Mouse (Mus musculus): Measurements from ENCODE around the gene Esp6. TPM values are rescaled to one million over a fixed set of nuclear protein-coding genes. Genes with fewer than 3 reads are reported as not detected.
"Not testable (repeated sequence)": the region's sequence is repeated elsewhere in the genome, so short reads cannot be mapped to it uniquely, and the experiment has no call there.

The Esp6 gene
- polyA plus RNA-seq (2021), result not detected

DNA sequence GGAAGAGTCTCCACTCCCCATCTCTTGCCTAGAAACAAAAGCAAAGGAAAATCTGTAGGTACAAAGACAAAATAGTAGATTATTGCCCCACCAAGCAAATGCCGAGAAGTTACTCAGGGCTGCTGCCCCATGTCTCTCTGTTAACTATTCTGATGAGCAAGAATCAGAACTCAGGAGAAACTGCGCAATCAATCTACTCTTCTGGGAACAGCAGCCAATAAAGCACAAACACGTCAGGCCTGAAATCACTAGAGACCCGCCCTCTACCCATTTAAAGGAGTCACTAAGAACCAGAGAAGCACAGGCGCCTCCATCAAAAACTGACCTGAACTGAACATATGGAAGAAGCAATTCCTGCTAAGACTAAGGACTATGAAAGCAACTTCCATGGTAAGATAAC lies at the start of gene Esp6:
Esp6 (plus strand) TSS at position 301 of the 400 bp plus-strand sequence.
- POLR2A ChIA-PET, result no interaction called here
- DNase-seq (ENCODE audit: low read depth, low spot score), result no peak
- H3K27me3 ChIP-seq, result no peaks in the 10 kb centered on the region
- no peak for ATAC-seq
- CTCF ChIA-PET, result no interaction called here
- in situ Hi-C loops (cut with MboI; ENCODE audit: low pct_unique_long_range_greater_than_20kb), result no loop called here
- no peak for TF ChIP-seq CTCF (IDR thresholded peaks at IDR 0.05)

DNA sequence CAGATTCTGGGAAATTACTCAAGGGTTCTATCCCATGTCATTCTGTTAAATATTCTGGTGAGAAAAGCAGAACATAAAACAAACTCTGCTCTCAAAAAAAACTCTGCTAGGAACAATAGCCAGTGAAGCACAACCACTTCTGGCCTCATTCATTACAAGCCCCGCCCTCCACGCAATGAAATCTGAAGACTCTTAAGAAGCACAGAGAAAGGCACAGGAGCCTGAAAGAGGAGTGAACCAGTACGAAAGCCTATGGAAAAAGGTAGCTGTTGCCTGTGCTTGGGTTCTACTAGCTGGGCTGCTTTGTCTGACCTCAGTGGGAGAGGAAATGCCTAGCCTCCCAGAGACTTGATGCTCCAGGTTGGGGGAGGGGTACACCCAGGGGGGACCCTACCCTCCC lies 41.5 kb upstream of the Esp6 start, which contains the start of gene Esp8:
Esp8 (plus strand) TSS at position 205 of the 400 bp plus-strand sequence.
- ATAC-seq (no peak), DNase-seq (ENCODE audit: low read depth, low spot score) (no peak)
- CTCF ChIA-PET, result no interaction called here
- in situ Hi-C loops (cut with MboI; ENCODE audit: low pct_unique_long_range_greater_than_20kb), result no loop called here
- POLR2A ChIA-PET, result no interaction called here
- no peak for TF ChIP-seq CTCF (IDR thresholded peaks at IDR 0.05)
- H3K27me3 ChIP-seq, result no peaks in the 10 kb centered on the region

DNA sequence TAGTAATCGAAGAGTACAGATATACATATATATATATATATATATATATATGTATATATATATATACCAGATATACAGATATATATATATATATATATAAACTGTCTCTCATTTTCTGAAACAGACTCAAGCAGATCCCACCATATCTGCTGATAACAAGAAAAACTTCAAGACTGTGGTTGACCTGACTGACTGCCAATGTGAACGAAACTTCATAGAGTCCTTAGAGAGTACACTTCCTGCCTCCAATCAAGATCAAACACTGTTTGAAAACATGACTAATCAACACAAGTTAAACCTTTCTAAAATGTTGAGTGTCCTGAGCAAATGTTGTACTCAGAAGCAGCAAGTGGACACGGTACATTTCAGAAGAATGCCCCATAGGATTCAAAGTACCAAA lies 31.5 kb upstream of the Esp6 start:
- no peaks in the 10 kb centered on the region for H3K27me3 ChIP-seq
- no peak for TF ChIP-seq CTCF (IDR thresholded peaks at IDR 0.05)
- CTCF ChIA-PET, result no interaction called here
- POLR2A ChIA-PET, result no interaction called here
- in situ Hi-C loops (cut with MboI; ENCODE audit: low pct_unique_long_range_greater_than_20kb), result no loop called here
- ATAC-seq (no peak), DNase-seq (ENCODE audit: low read depth, low spot score) (no peak)

DNA sequence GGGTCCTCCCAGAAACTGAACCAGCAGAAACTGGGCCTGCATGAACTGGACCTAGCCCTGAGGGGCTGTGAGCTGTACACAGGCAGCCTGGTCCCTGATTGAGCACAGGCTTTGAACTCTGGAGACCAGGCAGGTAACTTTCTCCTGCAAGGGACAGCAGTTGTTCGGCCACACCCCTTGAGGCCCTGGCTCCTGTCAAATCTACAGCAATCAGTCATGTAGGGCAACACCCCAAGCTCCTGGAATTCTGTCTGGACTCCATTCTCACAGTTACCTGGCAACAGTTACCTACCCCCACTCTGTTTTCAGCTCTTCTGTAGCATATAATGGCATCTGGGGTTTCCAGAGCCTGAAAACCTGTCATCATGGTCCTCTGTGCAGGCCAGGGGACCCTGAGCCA lies 30.2 kb upstream of the Esp6 start:
- ATAC-seq, result no peak
- ChIA-PET POLR2A (no interaction called here), CTCF (no interaction called here)
- in situ Hi-C loops (cut with MboI; ENCODE audit: low pct_unique_long_range_greater_than_20kb), result no loop called here
- TF ChIP-seq CTCF (IDR thresholded peaks at IDR 0.05), result no peak
- DNase-seq (ENCODE audit: low read depth, low spot score), result no peak
- no peaks in the 10 kb centered on the region for H3K27me3 ChIP-seq

DNA sequence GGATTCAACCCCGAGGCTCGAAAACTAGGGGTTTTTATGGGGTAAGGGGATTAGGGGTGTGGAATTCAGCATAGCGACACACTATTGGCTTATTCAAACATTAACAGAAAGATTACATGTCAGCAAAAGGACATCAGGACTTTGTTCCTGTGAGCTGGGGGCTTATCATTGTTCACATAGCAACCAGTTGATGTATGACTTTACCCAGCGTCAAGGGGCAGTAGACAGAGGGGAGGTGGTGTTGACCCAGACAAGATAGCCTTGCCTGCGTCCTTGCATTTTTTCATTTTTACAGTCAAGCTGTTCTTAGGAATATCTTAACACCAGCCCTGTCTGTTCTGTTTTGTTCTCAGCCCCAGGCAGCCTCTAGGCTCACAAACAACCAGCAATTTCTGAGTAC lies 14.3 kb upstream of the Esp6 start:
- ATAC-seq; POLR2A ChIA-PET; H3K27me3 ChIP-seq; DNase-seq (ENCODE audit: low read depth, low spot score); in situ Hi-C loops (cut with MboI; ENCODE audit: low pct_unique_long_range_greater_than_20kb): not testable (repeated sequence)
- CTCF ChIA-PET, result interaction anchor here (1.1 kb wide), 1 partner anchor 13 kb away, joined by 3 read pairs; no protein-coding TSS in a partner anchor

DNA sequence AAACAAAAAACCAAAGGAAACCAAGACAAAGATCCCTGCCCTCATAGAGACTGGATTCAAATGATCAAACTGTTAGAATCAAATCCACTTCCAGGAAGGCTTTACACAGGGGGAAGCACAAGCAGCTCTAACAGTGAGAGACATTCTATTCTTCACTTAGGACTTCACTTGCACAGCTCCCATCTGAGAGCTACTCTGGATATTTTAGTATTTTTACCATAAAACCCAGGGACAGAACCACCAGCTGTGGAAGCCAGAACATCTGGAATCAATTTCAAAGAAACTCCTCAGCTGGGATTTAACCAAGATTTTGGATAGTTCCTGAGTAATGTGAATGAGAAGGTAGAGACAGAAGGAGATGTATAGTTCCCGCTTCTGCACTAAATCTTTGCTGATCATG lies 7.8 kb upstream of the Esp6 start:
- ChIA-PET POLR2A (no interaction called here), CTCF (interaction anchor here (1.0 kb wide), 1 partner anchor 270 kb away, joined by 3 read pairs; no protein-coding TSS in a partner anchor)
- no peak for ATAC-seq
- in situ Hi-C loops (cut with MboI; ENCODE audit: low pct_unique_long_range_greater_than_20kb), result no loop called here
- TF ChIP-seq CTCF (IDR thresholded peaks at IDR 0.05), result no peak
- no peak for DNase-seq (ENCODE audit: low read depth, low spot score)
- peaks cover 4% of the 10 kb centered on the region for H3K27me3 ChIP-seq

DNA sequence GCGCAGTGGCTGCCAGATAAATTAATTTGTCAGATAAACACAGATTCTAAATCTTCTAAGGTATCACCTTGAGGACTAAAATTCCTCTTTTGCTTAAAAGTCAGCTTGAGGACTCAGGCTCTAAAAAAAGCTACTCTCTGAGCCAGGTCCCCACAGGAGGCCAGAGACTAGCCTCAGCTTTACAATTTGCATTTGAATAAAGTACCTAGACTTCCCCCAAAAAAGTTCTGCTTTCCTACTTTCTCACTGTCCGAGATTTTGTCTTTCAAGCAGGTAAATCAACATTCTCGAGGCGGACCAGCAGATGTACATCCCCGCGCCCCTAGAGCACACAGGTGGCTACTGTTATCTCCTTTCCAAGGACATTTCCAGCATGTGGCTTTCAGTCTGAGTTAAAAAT lies 22.6 kb downstream of the Esp6 start:
- in situ Hi-C loops (cut with MboI; ENCODE audit: low pct_unique_long_range_greater_than_20kb); POLR2A ChIA-PET; CTCF ChIA-PET; DNase-seq (ENCODE audit: low read depth, low spot score); ATAC-seq; H3K27me3 ChIP-seq: not testable (repeated sequence)

DNA sequence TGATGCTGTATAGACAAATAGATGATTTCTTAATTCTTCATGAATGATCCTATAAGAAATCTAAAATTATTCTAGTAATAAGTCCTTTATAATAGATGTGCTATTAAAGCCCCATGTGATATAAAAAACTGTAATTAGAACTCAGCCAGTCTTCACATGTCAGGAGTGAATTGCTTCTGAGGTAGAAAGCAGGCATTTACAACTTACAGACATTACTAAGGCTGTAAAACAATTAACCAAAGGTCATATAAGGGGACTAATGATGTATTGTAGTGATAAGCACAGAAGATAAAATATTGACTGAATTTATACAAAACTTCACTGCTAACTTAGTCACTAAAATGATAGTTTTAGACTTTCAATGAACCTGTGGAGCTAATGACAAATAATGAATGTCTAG lies 30.0 kb downstream of the Esp6 start:
- no peak for TF ChIP-seq CTCF (IDR thresholded peaks at IDR 0.05)
- no peak for ATAC-seq
- in situ Hi-C loops (cut with MboI; ENCODE audit: low pct_unique_long_range_greater_than_20kb), result no loop called here
- peaks cover 5% of the 10 kb centered on the region for H3K27me3 ChIP-seq
- ChIA-PET CTCF (no interaction called here), POLR2A (no interaction called here)
- DNase-seq (ENCODE audit: low read depth, low spot score), result no peak

DNA sequence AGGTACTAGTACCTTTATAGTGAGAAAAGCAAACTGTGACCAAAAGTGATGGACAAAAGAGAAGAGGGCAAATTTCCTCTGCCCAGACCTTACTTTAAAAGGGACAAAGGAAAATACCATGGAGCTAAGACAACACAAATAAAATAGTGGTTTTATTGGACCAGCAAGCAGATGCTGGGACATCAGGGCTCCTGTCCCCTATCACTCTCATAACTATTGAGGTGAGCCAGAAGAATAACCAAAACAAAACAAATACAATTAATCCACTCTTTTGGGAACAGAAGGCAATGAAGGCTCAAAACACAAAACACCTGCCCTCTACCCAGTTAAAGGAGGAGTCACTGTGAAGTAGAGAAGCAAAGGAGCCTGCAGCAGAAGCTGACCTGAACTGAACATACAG lies 37.0 kb downstream of the Esp6 start, which contains the start of gene Esp4:
Esp4 (plus strand) TSS at position 301 of the 400 bp plus-strand sequence.
- ATAC-seq, result no peak
- no peak for DNase-seq (ENCODE audit: low read depth, low spot score)
- no peaks in the 10 kb centered on the region for H3K27me3 ChIP-seq
- in situ Hi-C loops (cut with MboI; ENCODE audit: low pct_unique_long_range_greater_than_20kb), result no loop called here
- ChIA-PET POLR2A (no interaction called here), CTCF (no interaction called here)
- no peak for TF ChIP-seq CTCF (IDR thresholded peaks at IDR 0.05)

Other genes with a start within 250 kb of the Esp6 start
- 1.8 TPM for gene Crisp1, start 242.3 kb upstream of the Esp6 start, polyA plus RNA-seq (2021)
- gene Esp8, start 41.5 kb upstream of the Esp6 start, polyA plus RNA-seq (2021), result not detected
- gene Esp4, start 37.1 kb downstream of the Esp6 start, polyA plus RNA-seq (2021), result not detected
- gene Esp3, start 70.6 kb downstream of the Esp6 start, polyA plus RNA-seq (2021), result not detected
- not detected for gene Esp1, start 165.6 kb downstream of the Esp6 start, polyA plus RNA-seq (2021)
- 0.06 TPM for gene Crisp2, start 245.5 kb downstream of the Esp6 start, polyA plus RNA-seq (2021)
- gene Rhag, start 249.6 kb downstream of the Esp6 start, polyA plus RNA-seq (2021), result not detected

Measured in Patski (cell line).